Mouse (Mus musculus) lung, adult 2 months (tissue): Measurements from ENCODE around the gene Gm10762. TPM values are rescaled to one million over a fixed set of nuclear protein-coding genes. Genes with fewer than 3 reads are reported as not detected.

Experiments
- DNase-seq: peaks from one replicate; pipeline ENCODE4 v3.0.0; 2022
- H3K4me1 ChIP-seq: fragments of 200-500 bp; 2 replicates; pipeline ENCODE4 v1.6.1; 2011; ENCODE audit warnings: low read length; ENCODE audit not compliant: control insufficient read depth, insufficient read depth
- H3K4me3 ChIP-seq: fragments of 200-500 bp; replicated peaks from 2 replicates; pipeline ENCODE3; 2011; ENCODE audit warnings: low read depth, mild to moderate bottlenecking, control low read depth, low read length; ENCODE audit errors: extremely low read depth
- CTCF ChIP-seq: fragments of 200-500 bp; IDR thresholded peaks from 2 replicates; pipeline ENCODE4 v1.5.1; 2011; ENCODE audit warnings: mild to moderate bottlenecking, low read length, control low read depth; ENCODE audit not compliant: insufficient read depth
- POLR2A ChIP-seq: fragments of 200-500 bp; IDR thresholded peaks from 2 replicates; pipeline ENCODE4 v1.6.1; 2011; ENCODE audit warnings: low read depth, mild to moderate bottlenecking, control low read depth, low read length, borderline replicate concordance; ENCODE audit errors: extremely low read depth
- WGBS: fragments of 180-500 bp; shearing (Covaris S2); methylation state at CpG from one replicate; pipeline ENCODE4 v1.1.7; 2018; 5-methylcytosine and 5-hydroxymethylcytosine counted together
- polyA plus RNA-seq: library from polyadenylated mRNA; depleted of rRNA; stranded (reverse); fragments of >200 nt; gene quantifications from 2 replicates; pipeline ENCODE4 v1.2.3, GENCODE M21; 2012; rRNA removed

The Gm10762 gene
- polyA plus RNA-seq, 1 experiment: 4.2 TPM

- TF ChIP-seq CTCF: no peak
- no peak for TF ChIP-seq POLR2A
- WGBS: 13% methylated on average over 6 of the region's 6 CpGs
- H3K4me3 ChIP-seq: peak overlapping the region; percentile 38
- no peak for DNase-seq
- H3K4me1 ChIP-seq: peaks cover 2% of the 10 kb centered on the region; the same call in 1 of the 2 replicates
Measured at GRCm38 (mm10) chr2:128966236-128966635, 1.3 kb downstream of the Gm10762 start.

DNA sequence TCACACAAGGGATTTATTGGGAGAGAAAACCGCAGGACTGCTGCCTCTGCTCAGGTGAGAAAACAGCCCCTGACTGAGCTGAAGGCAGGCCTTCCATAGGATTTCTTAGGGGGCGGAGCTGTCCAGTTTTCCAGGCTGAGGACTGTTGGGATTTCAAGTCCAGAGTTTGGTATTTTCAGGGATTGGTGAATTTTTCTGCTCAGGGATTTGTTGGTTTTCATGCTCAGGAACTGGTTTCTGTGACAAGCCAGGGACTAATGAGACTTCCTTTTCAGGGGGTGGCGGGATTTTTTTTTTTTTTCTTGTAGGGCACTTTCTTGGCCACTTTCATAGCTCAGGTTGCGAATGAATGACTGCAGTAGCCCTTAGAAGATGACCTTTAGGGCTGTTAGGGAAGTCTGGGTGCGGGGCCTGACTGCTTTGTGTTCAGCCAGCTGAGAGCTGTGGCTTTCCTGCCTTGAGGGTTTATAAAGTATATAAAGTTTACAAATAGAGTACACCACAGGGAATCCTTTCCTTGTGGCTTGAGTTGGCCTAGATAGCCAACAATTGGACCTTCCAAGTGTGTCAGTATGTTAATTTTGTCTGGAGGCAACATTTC is 1.9 kb downstream of the Gm10762 start:
- Histone ChIP-seq H3K4me1 (peaks cover 2% of the 10 kb centered on the region; the same call in 1 of the 2 replicates), H3K4me3 (no peak overlapping the region)
- no peak for DNase-seq
- TF ChIP-seq CTCF (no peak), POLR2A (no peak)
- WGBS: 75% methylated on average over 5 of the region's 5 CpGs

GRCm38 (mm10) chr2:128954186-128954585 is 13.3 kb downstream of the Gm10762 start:
- TF ChIP-seq POLR2A: no peak

GRCm38 (mm10) chr2:128947962-128948588 is 19.4 kb downstream of the Gm10762 start:
- Histone ChIP-seq H3K4me3 (no peak overlapping the region), H3K4me1 (no peaks in the 10 kb centered on the region)
- DNase-seq: no peak
- TF ChIP-seq CTCF (peak; percentile 44; the same call in 1 of the 2 replicates), POLR2A (no peak)
- 33% methylated on average over 6 of the region's 6 CpGs for WGBS

More at GRCm38 (mm10) chr2:128954186-128954585, 13.3 kb downstream of the Gm10762 start:
- H3K4me1 ChIP-seq: no peaks in the 10 kb centered on the region
- no peak overlapping the region for H3K4me3 ChIP-seq
- DNase-seq: no peak

DNA sequence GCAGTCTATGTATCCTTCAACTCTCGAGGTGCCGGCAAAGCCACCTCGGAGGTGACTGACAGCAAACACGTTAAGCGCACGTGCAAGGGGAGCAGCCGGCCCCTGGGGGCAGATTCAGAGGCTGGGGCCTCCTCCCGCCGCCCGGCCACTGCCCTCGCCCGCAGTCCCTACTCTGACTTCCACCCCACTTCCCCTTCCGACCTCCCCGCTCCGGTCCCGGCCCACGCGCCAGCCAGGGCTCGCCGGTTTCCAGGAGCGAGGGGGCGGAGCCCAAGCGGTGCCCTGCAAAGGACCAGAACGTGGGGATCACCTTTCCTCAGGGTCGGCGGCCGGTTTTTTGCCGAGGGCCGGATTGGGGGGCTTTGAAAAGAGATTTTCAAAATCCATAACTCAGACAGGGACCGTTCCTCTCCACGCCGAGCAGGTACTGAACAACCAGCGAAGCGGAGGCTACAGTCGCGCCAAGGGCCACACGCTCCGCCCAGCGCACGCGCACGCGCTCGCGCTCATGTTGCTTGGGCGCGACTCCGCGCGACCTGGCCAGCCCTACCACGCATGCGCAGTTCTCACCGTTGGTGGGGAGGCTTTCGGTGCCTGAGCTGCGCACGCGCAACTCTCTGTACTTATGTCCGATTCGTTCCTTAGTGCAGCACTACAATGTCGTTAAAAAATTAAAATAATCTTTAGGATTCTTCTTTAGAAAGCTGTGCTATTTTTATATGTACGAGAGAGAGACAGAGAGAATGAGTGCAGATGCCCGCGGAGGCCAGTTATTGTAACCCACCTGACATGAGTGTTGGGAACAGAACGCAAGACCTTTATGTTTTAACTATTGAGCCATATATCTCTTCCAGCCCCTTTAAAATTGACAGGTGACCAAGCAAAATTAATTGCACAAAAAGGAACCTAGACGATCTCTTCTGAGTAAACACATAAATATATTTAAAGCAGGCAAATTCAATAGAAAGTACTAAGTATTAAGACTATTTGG is 23.7 kb downstream of the Gm10762 start, which contains the start of gene Zc3h8:
Zc3h8 (minus strand) TSS at position 540 of the 991 bp plus-strand sequence.
- peak; percentile 93 for DNase-seq
- WGBS: 1% methylated on average over 65 of the region's 65 CpGs
- no peaks in the 10 kb centered on the region; the same call in 1 of the 2 replicates for H3K4me1 ChIP-seq
- peak within 1 kb of the TSS; percentile 80 for H3K4me3 ChIP-seq
- TF ChIP-seq POLR2A (peak; percentile 86; the same call in 1 of the 2 replicates), CTCF (no peak)

DNA sequence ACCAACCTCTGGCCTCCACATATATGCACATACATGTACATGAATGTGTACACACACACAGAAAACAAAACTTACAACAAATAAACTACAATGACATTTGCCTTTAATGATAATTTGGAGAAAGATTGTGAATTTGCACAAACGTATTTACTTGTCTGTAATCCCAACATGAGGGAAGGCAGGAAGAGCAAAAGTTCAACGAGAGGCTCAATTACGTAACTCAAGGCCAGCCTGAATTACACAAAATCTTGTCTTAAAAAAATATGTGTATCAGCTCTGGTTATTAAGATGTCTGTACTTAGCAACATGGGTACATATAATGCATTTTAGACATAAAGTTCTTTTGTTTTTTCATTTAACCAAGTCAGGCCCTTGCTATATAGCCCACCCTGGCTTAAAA is 31.3 kb downstream of the Gm10762 start:
- TF ChIP-seq CTCF (no peak), POLR2A (no peak)
- whole genome bisulfite sequencing: 67% methylated on average over 3 of the region's 3 CpGs

GRCm38 (mm10) chr2:128930704-128931103 is 36.8 kb downstream of the Gm10762 start:
- H3K4me1 ChIP-seq: no peaks in the 10 kb centered on the region
- DNase-seq: no peak
- H3K4me3 ChIP-seq: no peak overlapping the region
- TF ChIP-seq POLR2A (no peak), CTCF (no peak)

More for the DNA sequence above, 31.3 kb downstream of the Gm10762 start:
- H3K4me3 ChIP-seq: no peak overlapping the region
- H3K4me1 ChIP-seq: no peaks in the 10 kb centered on the region
- DNase-seq: no peak

DNA sequence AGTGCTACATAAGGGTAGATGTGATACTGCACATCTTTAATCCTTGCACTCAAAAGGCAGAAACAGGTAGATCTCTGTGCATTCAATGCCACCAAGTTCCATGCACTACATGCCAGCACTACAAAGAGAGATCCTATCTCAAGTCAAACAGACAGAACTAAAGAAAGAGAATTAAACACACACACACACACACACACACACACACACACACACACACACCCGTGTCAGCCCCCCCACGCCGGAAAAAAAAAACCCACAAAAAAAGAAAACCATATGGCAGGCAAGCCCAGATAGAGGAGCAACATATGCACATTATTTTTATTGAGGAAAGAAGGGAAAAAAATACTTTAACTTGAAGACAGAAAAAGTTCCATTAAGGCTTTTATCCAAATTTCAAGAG is 39.1 kb downstream of the Gm10762 start:
- DNase-seq: no peak
- WGBS: 76% methylated on average over 3 of the region's 3 CpGs
- H3K4me3 ChIP-seq: no peak overlapping the region
- TF ChIP-seq CTCF: no peak
- TF ChIP-seq POLR2A: no peak
- H3K4me1 ChIP-seq: no peaks in the 10 kb centered on the region

GRCm38 (mm10) chr2:128924799-128925198 is 42.7 kb downstream of the Gm10762 start:
- no peak overlapping the region for H3K4me3 ChIP-seq
- no peak for DNase-seq
- H3K4me1 ChIP-seq: no peaks in the 10 kb centered on the region
- 88% methylated on average over 4 of the region's 4 CpGs for WGBS
- TF ChIP-seq CTCF: no peak
- TF ChIP-seq POLR2A: no peak

Other genes with a start within 250 kb of the Gm10762 start
- gene Tmem87b, start 149.6 kb downstream of the Gm10762 start, polyA plus RNA-seq: 11.1 and 18.5 TPM in 2 replicates
- 0.38 and 1.1 TPM in 2 replicates for gene Fbln7, start 104.7 kb downstream of the Gm10762 start, polyA plus RNA-seq
- gene Zc3h8, start 23.6 kb downstream of the Gm10762 start, polyA plus RNA-seq: 0.58 and 1.6 TPM in 2 replicates
- gene Zc3h6, start 323 bp downstream of the Gm10762 start, polyA plus RNA-seq: 1.00 and 1.3 TPM in 2 replicates
- 0.07 and 0.09 TPM in 2 replicates for gene Vinac1, start 80.4 kb upstream of the Gm10762 start, polyA plus RNA-seq
- 9.3 and 11.0 TPM in 2 replicates for gene Ttl, start 98.2 kb upstream of the Gm10762 start, polyA plus RNA-seq
- gene Polr1b, start 133.3 kb upstream of the Gm10762 start, polyA plus RNA-seq: 12.3 and 14.9 TPM in 2 replicates
- 22.5 and 24.7 TPM in 2 replicates for gene Chchd5, start 162.0 kb upstream of the Gm10762 start, polyA plus RNA-seq
- 17.1 and 23.3 TPM in 2 replicates for gene Slc20a1, start 231.0 kb upstream of the Gm10762 start, polyA plus RNA-seq